Mouse (Mus musculus) stomach, embryonic 16.5 days (tissue): Measurements from ENCODE around the gene Emp3. TPM values are rescaled to one million over a fixed set of nuclear protein-coding genes. Genes with fewer than 3 reads are reported as not detected.

ENCODE experiments used
- ATAC-seq: fragments of 200-750 bp; cut with Nextera tagmentation; 2 replicates; pipeline ENCODE4 v1.8.0; 2017; ENCODE audit warnings: moderate number of reproducible peaks, moderate TSS enrichment; ENCODE audit not compliant: insufficient read depth, low FRiP score
- H3K27ac ChIP-seq: fragments of 300-500 bp; sonication (generic); 2 replicates; pipeline ENCODE4 v1.5.1; 2014; ENCODE audit warnings: low read length
- H3K27me3 ChIP-seq: fragments of 300-500 bp; sonication (generic); 2 replicates; pipeline ENCODE4 v1.6.1; 2014; ENCODE audit warnings: low read length, control low read depth, mixed read lengths; ENCODE audit not compliant: control insufficient read depth, insufficient read depth
- H3K36me3 ChIP-seq: fragments of 300-500 bp; sonication (generic); 2 replicates; pipeline ENCODE4 v1.6.1; 2014; ENCODE audit warnings: low read length; ENCODE audit not compliant: control insufficient read depth, insufficient read depth
- H3K4me1 ChIP-seq: fragments of 300-500 bp; sonication (generic); 2 replicates; pipeline ENCODE4 v1.6.1; 2014; ENCODE audit warnings: low read length, control low read depth, mixed read lengths; ENCODE audit not compliant: control insufficient read depth, insufficient read depth
- H3K4me2 ChIP-seq: fragments of 300-500 bp; sonication (generic); 2 replicates; pipeline ENCODE4 v1.6.1; 2014; ENCODE audit warnings: low read depth, low read length, mixed read lengths
- H3K4me3 ChIP-seq: fragments of 300-500 bp; sonication (generic); replicated peaks from 2 replicates; pipeline ENCODE4 v1.5.1; 2014; ENCODE audit warnings: mild to moderate bottlenecking, low read length
- H3K9ac ChIP-seq: fragments of 300-500 bp; sonication (generic); 2 replicates; pipeline ENCODE4 v1.6.1; 2014; ENCODE audit warnings: low read length
- H3K9me3 ChIP-seq: fragments of 300-500 bp; sonication (generic); replicated peaks from 2 replicates; pipeline ENCODE4 v1.6.1; 2016; ENCODE audit warnings: low read length, control low read depth; ENCODE audit not compliant: control insufficient read depth
- WGBS: fragments of 180-500 bp; shearing (Covaris S2); extraction: QIAGEN DNeasy Blood & Tissue Kit; methylation state at CpG from one replicate; pipeline ENCODE4 v1.1.7; 2014; 5-methylcytosine and 5-hydroxymethylcytosine counted together
- polyA plus RNA-seq: library from polyadenylated mRNA; unstranded; fragments of >200 nt; fragmentation: Nextera tagmentation; extraction: Ambion mirVana; gene quantifications from 2 replicates; pipeline ENCODE4 v1.2.1, GENCODE M21; 2015

Emp3 gene
- polyA plus RNA-seq, 1 experiment from 2014 or later: 197 TPM

GRCm38 (mm10) chr7:45928626-45929295 lies 7.6 kb upstream of the Emp3 start:
- peaks cover 5% of the 10 kb centered on the region; the same call in 1 of the 2 replicates for H3K9me3 ChIP-seq
- peaks cover 5% of the 10 kb centered on the region; the same call in 1 of the 2 replicates for H3K4me1 ChIP-seq
- 11% methylated on average over 22 of the region's 23 CpGs for WGBS
- H3K4me3 ChIP-seq: no peak overlapping the region
- H3K9ac ChIP-seq: no peak overlapping the region; the same call in 1 of the 2 replicates
- no peak overlapping the region; the same call in 1 of the 2 replicates for H3K27ac ChIP-seq
- 0 out of 2 replicates have a peak, but pooled peaks have one; percentile 23 for ATAC-seq
- H3K4me2 ChIP-seq: 0 out of 2 replicates have a peak overlapping the region, but pooled peaks have one; percentile 24
- H3K27me3 ChIP-seq: no peaks in the 10 kb centered on the region
- H3K36me3 ChIP-seq: no peaks in the 10 kb centered on the region

- Histone ChIP-seq H3K4me1 (peaks cover 37% of the 10 kb centered on the region), H3K27ac (peak overlapping the region; percentile 97; the same call in 1 of the 2 replicates), H3K9ac (peak overlapping the region; percentile 63), H3K4me2 (peak overlapping the region; percentile 55), H3K4me3 (peak overlapping the region; percentile 51), H3K36me3 (no peaks in the 10 kb centered on the region), H3K27me3 (no peaks in the 10 kb centered on the region), H3K9me3 (no peaks in the 10 kb centered on the region; the same call in 1 of the 2 replicates)
- 24% methylated on average over 14 of the region's 14 CpGs for WGBS
- ATAC-seq: no peak
Measured at GRCm38 (mm10) chr7:45924429-45924816, 3.2 kb upstream of the Emp3 start.

GRCm38 (mm10) chr7:45923762-45924428 lies 2.7 kb upstream of the Emp3 start, which contains the start of gene Ccdc114:
Ccdc114 (plus strand) TSS chr7:45924072.
- Histone ChIP-seq H3K4me1 (peaks cover 42% of the 10 kb centered on the region), H3K9me3 (no peaks in the 10 kb centered on the region; the same call in 1 of the 2 replicates), H3K4me3 (peak within 1 kb of the TSS; percentile 51), H3K27ac (peak within 1 kb of the TSS; percentile 97), H3K27me3 (no peaks in the 10 kb centered on the region), H3K9ac (peak within 1 kb of the TSS; percentile 63), H3K36me3 (no peaks in the 10 kb centered on the region), H3K4me2 (peak within 1 kb of the TSS; percentile 55)
- peak; percentile 54 for ATAC-seq
- 8% methylated on average over 24 of the region's 24 CpGs for WGBS

GRCm38 (mm10) chr7:45922928-45923761 lies 1.9 kb upstream of the Emp3 start:
- Histone ChIP-seq H3K9me3 (no peaks in the 10 kb centered on the region; the same call in 1 of the 2 replicates), H3K4me2 (peak overlapping the region; percentile 55), H3K27ac (peak overlapping the region; percentile 97), H3K4me3 (peak overlapping the region; percentile 51), H3K36me3 (no peaks in the 10 kb centered on the region), H3K9ac (peak overlapping the region; percentile 63), H3K4me1 (peaks cover 46% of the 10 kb centered on the region), H3K27me3 (no peaks in the 10 kb centered on the region)
- ATAC-seq: peak; percentile 91
- WGBS: under 1% methylated on average over 37 of the region's 37 CpGs

- H3K9ac ChIP-seq: peak overlapping the region; percentile 60
- peaks cover 57% of the 10 kb centered on the region for H3K4me1 ChIP-seq
- peak overlapping the region; percentile 55; the same call in 1 of the 2 replicates for H3K4me2 ChIP-seq
- H3K4me3 ChIP-seq: no peak overlapping the region
- H3K36me3 ChIP-seq: no peaks in the 10 kb centered on the region
- H3K27me3 ChIP-seq: no peaks in the 10 kb centered on the region
- WGBS: 73% methylated on average over 12 of the region's 12 CpGs
- no peak for ATAC-seq
- no peaks in the 10 kb centered on the region; the same call in 1 of the 2 replicates for H3K9me3 ChIP-seq
- peak overlapping the region; percentile 97 for H3K27ac ChIP-seq
Measured at GRCm38 (mm10) chr7:45921950-45922600, 871 bp upstream of the Emp3 start.

GRCm38 (mm10) chr7:45920583-45921241 lies 492 bp downstream of the Emp3 start:
- Histone ChIP-seq H3K27me3 (no peaks in the 10 kb centered on the region), H3K4me2 (peak overlapping the region; percentile 62), H3K27ac (peak overlapping the region; percentile 97), H3K9me3 (no peaks in the 10 kb centered on the region; the same call in 1 of the 2 replicates), H3K4me3 (peak overlapping the region; percentile 62), H3K4me1 (peaks cover 69% of the 10 kb centered on the region), H3K36me3 (no peaks in the 10 kb centered on the region), H3K9ac (peak overlapping the region; percentile 84)
- WGBS: 14% methylated on average over 9 of the region's 9 CpGs
- peak; percentile 1; the same call in 1 of the 2 replicates for ATAC-seq

- H3K27ac ChIP-seq: peak overlapping the region; percentile 9; the same call in 1 of the 2 replicates
- no peaks in the 10 kb centered on the region for H3K27me3 ChIP-seq
- peaks cover 70% of the 10 kb centered on the region for H3K4me1 ChIP-seq
- 51% methylated on average over 4 of the region's 4 CpGs for WGBS
- H3K36me3 ChIP-seq: no peaks in the 10 kb centered on the region
- H3K4me2 ChIP-seq: peak overlapping the region; percentile 62
- peak overlapping the region; percentile 84 for H3K9ac ChIP-seq
- H3K9me3 ChIP-seq: no peaks in the 10 kb centered on the region
- ATAC-seq: no peak
- H3K4me3 ChIP-seq: peak overlapping the region; percentile 62
Measured at GRCm38 (mm10) chr7:45919761-45920160, 1.4 kb downstream of the Emp3 start.
